Mouse (Mus musculus) c-Kit-negative CD71-positive TER-119-positive erythroid progenitor cells, embryonic 14.5 days (primary cell): ENCODE results near the gene Klhl8.
"Not testable (repeated sequence)": the region's sequence is repeated elsewhere in the genome, so short reads cannot be mapped to it uniquely, and the experiment has no call there.

ENCODE experiments used
- DNase-seq: peaks from one replicate; pipeline ENCODE4 v3.0.0-alpha.2; 2013; ENCODE audit warnings: low read depth, low spot score

The Klhl8 gene

GRCm38 (mm10) chr5:103910748-103911409 is at the start of gene Klhl8:
TSS of gene Klhl8 (minus strand) at chr5:103911259.
- peak; percentile 63 for DNase-seq

GRCm38 (mm10) chr5:103954638-103955037 is 43.6 kb upstream of the Klhl8 start:
- DNase-seq: no peak

GRCm38 (mm10) chr5:103953135-103954083 is 42.4 kb upstream of the Klhl8 start:
- no peak for DNase-seq

- DNase-seq: not testable (repeated sequence)
Measured at GRCm38 (mm10) chr5:103950138-103950537, 39.1 kb upstream of the Klhl8 start.

GRCm38 (mm10) chr5:103943183-103943582 is 32.1 kb upstream of the Klhl8 start:
- DNase-seq: no peak

- no peak for DNase-seq
Measured at GRCm38 (mm10) chr5:103939856-103940255, 28.8 kb upstream of the Klhl8 start.

GRCm38 (mm10) chr5:103939350-103939652 is 28.2 kb upstream of the Klhl8 start:
- DNase-seq: no peak

- no peak for DNase-seq
Measured at GRCm38 (mm10) chr5:103938547-103939349, 27.7 kb upstream of the Klhl8 start.

GRCm38 (mm10) chr5:103936906-103937589 is 26.0 kb upstream of the Klhl8 start:
- no peak for DNase-seq

GRCm38 (mm10) chr5:103931924-103932323 is 20.9 kb upstream of the Klhl8 start:
- not testable (repeated sequence) for DNase-seq

- DNase-seq: no peak
Measured at GRCm38 (mm10) chr5:103930511-103930910, 19.5 kb upstream of the Klhl8 start.

GRCm38 (mm10) chr5:103928196-103928550 is 17.1 kb upstream of the Klhl8 start:
- no peak for DNase-seq

- peak; percentile 63 for DNase-seq
Measured at GRCm38 (mm10) chr5:103927429-103928195, 16.6 kb upstream of the Klhl8 start.

GRCm38 (mm10) chr5:103926398-103926797 is 15.3 kb upstream of the Klhl8 start:
- peak; percentile 36 for DNase-seq

GRCm38 (mm10) chr5:103923755-103924154 is 12.7 kb upstream of the Klhl8 start:
- DNase-seq: no peak

GRCm38 (mm10) chr5:103923101-103923500 is 12.0 kb upstream of the Klhl8 start:
- DNase-seq: no peak

GRCm38 (mm10) chr5:103922436-103922835 is 11.4 kb upstream of the Klhl8 start:
- no peak for DNase-seq

GRCm38 (mm10) chr5:103919497-103919896 is 8.4 kb upstream of the Klhl8 start:
- no peak for DNase-seq

- no peak for DNase-seq
Measured at GRCm38 (mm10) chr5:103918233-103918632, 7.2 kb upstream of the Klhl8 start.

GRCm38 (mm10) chr5:103917357-103917895 is 6.4 kb upstream of the Klhl8 start:
- no peak for DNase-seq
